ENCODE assay signal across 10 mouse cellular contexts in genomic region chr9:83381317-83381716, GRCm38 (mm10). TPM values are rescaled to one million over a fixed set of nuclear protein-coding genes. Genes with fewer than 3 reads are reported as not detected.
DNase-seq lines count a peak whose midpoint lies in the region; ATAC-seq lines count a peak whose summit lies in the region.
"Had no signal": no experiment of that assay in that cellular context is flagged by ENCODE, and none has a peak within 500 bp of the region (broad histone marks: within the 10 kb centered on the region; RNA-seq: fewer than 3 reads in every experiment).

No protein-coding gene starts in this region.

- no peaks in the 10 kb centered on the region for H3K9me3 ChIP-seq in embryonic facial prominence, embryonic 14.5 days (ENCODE audit: control insufficient read depth, low read length)
- H3K9me3 ChIP-seq: heart, embryonic 15.5 days had no signal

- H3K9ac ChIP-seq in embryonic facial prominence, embryonic 14.5 days (ENCODE audit: low read depth, low read length): no peak overlapping the region
- H3K9ac ChIP-seq: heart, embryonic 15.5 days had no signal

- no peaks in the 10 kb centered on the region for H3K36me3 ChIP-seq in embryonic facial prominence, embryonic 14.5 days (ENCODE audit: control insufficient read depth, insufficient read depth, low read length)
- H3K36me3 ChIP-seq: heart, embryonic 15.5 days had no signal

- H3K4me2 ChIP-seq in embryonic facial prominence, embryonic 14.5 days (ENCODE audit: low read depth, low read length): no peak overlapping the region
- H3K4me2 ChIP-seq: heart, embryonic 15.5 days had no signal

- H3K4me3 ChIP-seq in embryonic facial prominence, embryonic 14.5 days (ENCODE audit: low read depth, low read length): no peak overlapping the region
- H3K4me3 ChIP-seq: heart, embryonic 15.5 days had no signal

- 0 out of 2 replicates have a peak, but pooled peaks have one; percentile 15 for ATAC-seq in embryonic facial prominence, embryonic 14.5 days (ENCODE audit: low read depth)

- no peaks in the 10 kb centered on the region for H3K27me3 ChIP-seq in embryonic facial prominence, embryonic 14.5 days (replicated peaks; ENCODE audit: control insufficient read depth, insufficient read depth, low read length)
- H3K27me3 ChIP-seq: heart, embryonic 15.5 days had no signal

- H3K27ac ChIP-seq in embryonic facial prominence, embryonic 14.5 days (replicated peaks; ENCODE audit: low read depth, low read length): no peak overlapping the region
- H3K27ac ChIP-seq: heart, embryonic 15.5 days had no signal

- peak; percentile 14 for DNase-seq in adrenal gland, postnatal 14 days
- no peak for DNase-seq in adrenal gland, adult 2 months
- peak; percentile 31 for DNase-seq in layer of hippocampus, adult 11-12 months (ENCODE audit: low spot score)
- no peak for DNase-seq in layer of hippocampus, adult 9-11 months
- peak; percentile 39 for DNase-seq in A20 (ENCODE audit: low read depth, low spot score)
- peak; percentile 49 for DNase-seq in embryonic facial prominence, embryonic 14.5 days (ENCODE audit: low spot score)
- DNase-seq in ovary, adult 18-20 months (ENCODE audit: low spot score): no peak
- DNase-seq in MN1 (ENCODE audit: low spot score): no peak
- DNase-seq: spleen, adult 18-20 months had no signal

- H3K4me1 ChIP-seq in embryonic facial prominence, embryonic 14.5 days (ENCODE audit: control insufficient read depth, insufficient read depth, low read length): no peaks in the 10 kb centered on the region

RNA-seq across cellular contexts. Expression of gene Lca5, which starts 59.6 kb away (rescaled TPM):
- total RNA-seq in adrenal gland, postnatal 14 days (2021): 6.1 and 6.5 TPM in 2 replicates
- 1 to 10 TPM; 4.1 to 5.6 TPM for total RNA-seq in adrenal gland, adult 2 months (2021)
- 0.23 and 0.33 TPM in 2 replicates for polyA plus RNA-seq in adrenal gland, adult 2 months (2012; rRNA removed)
- polyA plus RNA-seq in embryonic facial prominence, embryonic 14.5 days (2014; fragmentation: Nextera tagmentation; extraction: Ambion mirVana): 19.5 and 20.3 TPM in 2 replicates

Comparison
In these comparisons a context has a peak if more than half of its experiments do, and no peak if none do; other contexts are left out.
1. DNase-seq: peak in adrenal gland, postnatal 14 days (single experiment), layer of hippocampus, adult 11-12 months (single experiment), A20 (single experiment) and embryonic facial prominence, embryonic 14.5 days (single experiment); none in adrenal gland, adult 2 months (single experiment), layer of hippocampus, adult 9-11 months (single experiment), ovary, adult 18-20 months (single experiment) and MN1 (single experiment).